Mouse (Mus musculus) intestine, embryonic 15.5 days (tissue): Measurements from ENCODE around the gene Tmem260. TPM values are rescaled to one million over a fixed set of nuclear protein-coding genes. Genes with fewer than 3 reads are reported as not detected.

Source experiments
- ATAC-seq: fragments of 200-750 bp; cut with Nextera tagmentation; 2 replicates; pipeline ENCODE4 v1.8.0; 2017; ENCODE audit warnings: moderate TSS enrichment, moderate library complexity
- H3K27ac ChIP-seq: fragments of 300-500 bp; sonication (generic); 2 replicates; pipeline ENCODE4 v1.5.1; 2015; ENCODE audit warnings: mild to moderate bottlenecking, inconsistent platforms
- H3K27me3 ChIP-seq: fragments of 300-500 bp; sonication (generic); replicated peaks from 2 replicates; pipeline ENCODE4 v1.6.1; 2015; ENCODE audit warnings: inconsistent platforms
- H3K36me3 ChIP-seq: fragments of 300-500 bp; sonication (generic); 2 replicates; pipeline ENCODE4 v1.6.1; 2015; ENCODE audit warnings: inconsistent platforms
- H3K4me1 ChIP-seq: fragments of 300-500 bp; sonication (generic); replicated peaks from 2 replicates; pipeline ENCODE4 v1.6.1; 2015; ENCODE audit warnings: inconsistent platforms
- H3K4me2 ChIP-seq: fragments of 300-500 bp; sonication (generic); replicated peaks from 2 replicates; pipeline ENCODE4 v1.6.1; 2015; ENCODE audit warnings: mild to moderate bottlenecking, inconsistent platforms
- H3K4me3 ChIP-seq: fragments of 300-500 bp; sonication (generic); replicated peaks from 2 replicates; pipeline ENCODE4 v1.5.1; 2015; ENCODE audit warnings: inconsistent platforms
- H3K9ac ChIP-seq: fragments of 300-500 bp; sonication (generic); 2 replicates; pipeline ENCODE4 v1.6.1; 2015; ENCODE audit warnings: inconsistent platforms
- H3K9me3 ChIP-seq: fragments of 300-500 bp; sonication (generic); 2 replicates; pipeline ENCODE4 v1.6.1; 2016; ENCODE audit warnings: inconsistent platforms
- WGBS: fragments of 180-500 bp; shearing (Covaris S2); methylation state at CpG from one replicate; pipeline ENCODE4 v1.1.7; 2015; 5-methylcytosine and 5-hydroxymethylcytosine counted together
- polyA plus RNA-seq: library from polyadenylated mRNA; unstranded; fragments of >200 nt; fragmentation: Nextera tagmentation; extraction: Ambion mirVana; gene quantifications from 2 replicates; pipeline ENCODE4 v1.2.1, GENCODE M21; 2015

The Tmem260 gene
- polyA plus RNA-seq, 1 experiment from 2014 or later: 17.4 TPM

GRCm38 (mm10) chr14:48502573-48502972 is 56.6 kb downstream of the Tmem260 start:
- H3K9me3 ChIP-seq: no peaks in the 10 kb centered on the region
- H3K27ac ChIP-seq: no peak overlapping the region
- H3K9ac ChIP-seq: no peak overlapping the region
- no peaks in the 10 kb centered on the region for H3K4me1 ChIP-seq
- no peaks in the 10 kb centered on the region for H3K27me3 ChIP-seq
- WGBS: 85% methylated on average over 7 of the region's 7 CpGs
- no peak overlapping the region for H3K4me3 ChIP-seq
- 0 out of 2 replicates have a peak, but pooled peaks cover 3% of the 10 kb centered on the region for H3K36me3 ChIP-seq
- no peak for ATAC-seq
- no peak overlapping the region for H3K4me2 ChIP-seq

GRCm38 (mm10) chr14:48503691-48504565 is 58.0 kb downstream of the Tmem260 start:
- no peaks in the 10 kb centered on the region for H3K4me1 ChIP-seq
- H3K27me3 ChIP-seq: no peaks in the 10 kb centered on the region
- H3K36me3 ChIP-seq: no peaks in the 10 kb centered on the region
- H3K9ac ChIP-seq: no peak overlapping the region
- H3K27ac ChIP-seq: no peak overlapping the region
- no peaks in the 10 kb centered on the region for H3K9me3 ChIP-seq
- H3K4me2 ChIP-seq: no peak overlapping the region
- H3K4me3 ChIP-seq: no peak overlapping the region
- 53% methylated on average over 18 of the region's 18 CpGs for WGBS
- no peak for ATAC-seq

- Histone ChIP-seq H3K4me2 (no peak overlapping the region), H3K27ac (no peak overlapping the region), H3K4me3 (no peak overlapping the region), H3K9me3 (no peaks in the 10 kb centered on the region), H3K36me3 (no peaks in the 10 kb centered on the region), H3K9ac (no peak overlapping the region), H3K4me1 (no peaks in the 10 kb centered on the region), H3K27me3 (no peaks in the 10 kb centered on the region)
- no peak for ATAC-seq
- 65% methylated on average over 9 of the region's 9 CpGs for WGBS
These were observed 58.6 kb downstream of the Tmem260 start for GRCm38 (mm10) chr14:48504566-48504950.

- Histone ChIP-seq H3K4me2 (no peak overlapping the region), H3K36me3 (no peaks in the 10 kb centered on the region), H3K4me3 (no peak overlapping the region), H3K27ac (no peak overlapping the region), H3K9me3 (no peaks in the 10 kb centered on the region), H3K27me3 (no peaks in the 10 kb centered on the region), H3K9ac (no peak overlapping the region), H3K4me1 (no peaks in the 10 kb centered on the region)
- no peak for ATAC-seq
- 95% methylated on average over 12 of the region's 12 CpGs for WGBS
These were observed 59.7 kb downstream of the Tmem260 start for GRCm38 (mm10) chr14:48505606-48506005.

GRCm38 (mm10) chr14:48507376-48507775 is 61.5 kb downstream of the Tmem260 start:
- 65% methylated on average over 8 of the region's 8 CpGs for WGBS
- no peaks in the 10 kb centered on the region for H3K27me3 ChIP-seq
- no peak overlapping the region for H3K27ac ChIP-seq
- H3K4me1 ChIP-seq: no peaks in the 10 kb centered on the region
- H3K4me2 ChIP-seq: no peak overlapping the region
- no peak for ATAC-seq
- H3K4me3 ChIP-seq: no peak overlapping the region
- no peak overlapping the region for H3K9ac ChIP-seq
- H3K9me3 ChIP-seq: no peaks in the 10 kb centered on the region
- no peaks in the 10 kb centered on the region for H3K36me3 ChIP-seq

- 94% methylated on average over 5 of the region's 5 CpGs for WGBS
- Histone ChIP-seq H3K4me1 (no peaks in the 10 kb centered on the region), H3K27me3 (no peaks in the 10 kb centered on the region), H3K36me3 (no peaks in the 10 kb centered on the region), H3K4me3 (no peak overlapping the region), H3K27ac (no peak overlapping the region), H3K4me2 (no peak overlapping the region), H3K9ac (no peak overlapping the region), H3K9me3 (no peaks in the 10 kb centered on the region)
- no peak for ATAC-seq
These were observed 63.2 kb downstream of the Tmem260 start for GRCm38 (mm10) chr14:48509131-48509530.

GRCm38 (mm10) chr14:48513098-48513823 is 67.3 kb downstream of the Tmem260 start:
- H3K4me2 ChIP-seq: no peak overlapping the region
- no peak overlapping the region for H3K9ac ChIP-seq
- H3K4me1 ChIP-seq: no peaks in the 10 kb centered on the region
- no peaks in the 10 kb centered on the region for H3K36me3 ChIP-seq
- no peak for ATAC-seq
- 75% methylated on average over 12 of the region's 12 CpGs for WGBS
- no peaks in the 10 kb centered on the region for H3K9me3 ChIP-seq
- no peak overlapping the region for H3K27ac ChIP-seq
- H3K27me3 ChIP-seq: no peaks in the 10 kb centered on the region
- H3K4me3 ChIP-seq: no peak overlapping the region

GRCm38 (mm10) chr14:48513824-48514493 is 68.0 kb downstream of the Tmem260 start:
- no peak overlapping the region for H3K9ac ChIP-seq
- H3K27ac ChIP-seq: no peak overlapping the region
- no peaks in the 10 kb centered on the region for H3K36me3 ChIP-seq
- H3K4me2 ChIP-seq: no peak overlapping the region
- no peaks in the 10 kb centered on the region for H3K4me1 ChIP-seq
- ATAC-seq: no peak
- 73% methylated on average over 12 of the region's 12 CpGs for WGBS
- no peak overlapping the region for H3K4me3 ChIP-seq
- no peaks in the 10 kb centered on the region for H3K9me3 ChIP-seq
- no peaks in the 10 kb centered on the region for H3K27me3 ChIP-seq

GRCm38 (mm10) chr14:48514620-48515019 is 68.7 kb downstream of the Tmem260 start:
- Histone ChIP-seq H3K4me2 (no peak overlapping the region), H3K4me1 (no peaks in the 10 kb centered on the region), H3K9me3 (no peaks in the 10 kb centered on the region), H3K4me3 (no peak overlapping the region), H3K27ac (no peak overlapping the region), H3K27me3 (no peaks in the 10 kb centered on the region), H3K36me3 (no peaks in the 10 kb centered on the region), H3K9ac (no peak overlapping the region)
- ATAC-seq: no peak
- 71% methylated on average over 7 of the region's 7 CpGs for WGBS

GRCm38 (mm10) chr14:48515538-48515937 is 69.6 kb downstream of the Tmem260 start:
- Histone ChIP-seq H3K4me1 (no peaks in the 10 kb centered on the region), H3K9me3 (no peaks in the 10 kb centered on the region), H3K27ac (no peak overlapping the region), H3K27me3 (no peaks in the 10 kb centered on the region), H3K4me3 (no peak overlapping the region), H3K9ac (no peak overlapping the region), H3K4me2 (no peak overlapping the region), H3K36me3 (no peaks in the 10 kb centered on the region)
- WGBS: 80% methylated on average over 8 of the region's 8 CpGs
- ATAC-seq: no peak

- no peak overlapping the region for H3K4me2 ChIP-seq
- no peak overlapping the region for H3K27ac ChIP-seq
- no peak for ATAC-seq
- H3K4me3 ChIP-seq: no peak overlapping the region
- no peaks in the 10 kb centered on the region for H3K36me3 ChIP-seq
- no peak overlapping the region for H3K9ac ChIP-seq
- no peaks in the 10 kb centered on the region for H3K4me1 ChIP-seq
- 30% methylated on average over 1 of the region's 1 CpGs for WGBS
- no peaks in the 10 kb centered on the region for H3K9me3 ChIP-seq
- no peaks in the 10 kb centered on the region for H3K27me3 ChIP-seq
These were observed 77.4 kb downstream of the Tmem260 start for GRCm38 (mm10) chr14:48523361-48523760.

- ATAC-seq: no peak
- Histone ChIP-seq H3K27me3 (no peaks in the 10 kb centered on the region), H3K4me2 (no peak overlapping the region), H3K4me3 (no peak overlapping the region), H3K9me3 (no peaks in the 10 kb centered on the region), H3K27ac (no peak overlapping the region), H3K36me3 (no peaks in the 10 kb centered on the region), H3K9ac (no peak overlapping the region), H3K4me1 (no peaks in the 10 kb centered on the region)
- 45% methylated on average over 9 of the region's 9 CpGs for WGBS
These were observed 78.2 kb downstream of the Tmem260 start for GRCm38 (mm10) chr14:48524135-48524534.
